Mouse (Mus musculus) neural tube, embryonic 12.5 days (tissue): ENCODE data around the gene Btbd9. TPM values are rescaled to one million over a fixed set of nuclear protein-coding genes. Genes with fewer than 3 reads are reported as not detected.

Experiments used
- ATAC-seq: fragments of 200-750 bp; cut with Nextera tagmentation; 2 replicates; pipeline ENCODE4 v1.8.0; 2017; ENCODE audit warnings: low read depth, mild to moderate bottlenecking, moderate TSS enrichment, moderate library complexity; ENCODE audit not compliant: low FRiP score
- H3K27ac ChIP-seq: fragments of 300-500 bp; sonication (generic); 2 replicates; pipeline ENCODE4 v1.5.1; 2016
- H3K27me3 ChIP-seq: fragments of 300-500 bp; sonication (generic); replicated peaks from 2 replicates; pipeline ENCODE4 v1.6.1; 2016; ENCODE audit warnings: mild to moderate bottlenecking
- H3K36me3 ChIP-seq: fragments of 300-500 bp; sonication (generic); 2 replicates; pipeline ENCODE4 v1.6.1; 2016; ENCODE audit warnings: mild to moderate bottlenecking
- H3K4me1 ChIP-seq: fragments of 300-500 bp; sonication (generic); 2 replicates; pipeline ENCODE4 v1.6.1; 2016
- H3K4me2 ChIP-seq: fragments of 300-500 bp; sonication (generic); replicated peaks from 2 replicates; pipeline ENCODE4 v1.6.1; 2016; ENCODE audit warnings: mild to moderate bottlenecking
- H3K4me3 ChIP-seq: fragments of 300-500 bp; sonication (generic); 2 replicates; pipeline ENCODE4 v1.5.1; 2016
- H3K9ac ChIP-seq: fragments of 300-500 bp; sonication (generic); 2 replicates; pipeline ENCODE4 v1.6.1; 2016; ENCODE audit warnings: mild to moderate bottlenecking
- H3K9me3 ChIP-seq: fragments of 300-500 bp; sonication (generic); 2 replicates; pipeline ENCODE4 v1.6.1; 2016; ENCODE audit warnings: mild to moderate bottlenecking
- WGBS: fragments of 180-500 bp; shearing (Covaris S2); methylation state at CpG from one replicate; pipeline ENCODE4 v1.1.7; 2016; 5-methylcytosine and 5-hydroxymethylcytosine counted together
- polyA plus RNA-seq: library from polyadenylated mRNA; unstranded; fragments of >200 nt; fragmentation: Nextera tagmentation; extraction: Ambion mirVana; gene quantifications from 2 replicates; pipeline ENCODE4 v1.2.1, GENCODE M21; 2016

Btbd9 gene
- polyA plus RNA-seq, 1 experiment from 2014 or later, result 88.6 TPM

DNA sequence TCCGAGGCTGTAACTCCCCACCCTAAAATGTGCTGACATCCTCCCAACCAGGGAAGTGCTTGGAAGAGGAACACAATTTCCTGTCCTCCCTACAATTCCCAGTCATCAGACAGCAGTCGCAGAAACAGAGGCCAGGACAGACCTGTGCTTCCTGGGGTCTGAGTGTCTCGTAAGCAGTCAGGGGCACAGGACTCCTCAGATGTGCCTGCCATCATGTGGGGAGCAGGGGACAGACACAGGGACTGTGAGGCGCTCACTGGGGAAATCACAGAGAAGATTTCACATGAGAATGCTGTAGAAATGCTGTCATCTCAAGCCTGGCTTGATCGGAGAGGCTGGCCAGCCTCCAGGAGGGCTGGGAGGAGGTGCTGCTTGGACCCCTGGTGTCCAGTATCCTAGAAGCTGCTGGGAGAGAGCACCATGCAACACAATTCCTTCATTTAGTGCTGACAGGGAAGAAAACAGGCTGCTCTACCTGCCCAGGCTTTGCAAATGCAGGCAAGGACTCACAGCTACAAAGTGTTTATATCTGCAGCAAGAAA, 308.8 kb downstream of the Btbd9 start:
- H3K36me3 ChIP-seq, result no peaks in the 10 kb centered on the region
- no peaks in the 10 kb centered on the region for H3K9me3 ChIP-seq
- 73% methylated on average over 5 of the region's 5 CpGs for WGBS
- peaks cover 9% of the 10 kb centered on the region for H3K4me1 ChIP-seq
- no peak overlapping the region for H3K27ac ChIP-seq
- H3K27me3 ChIP-seq, result no peaks in the 10 kb centered on the region
- H3K4me2 ChIP-seq, result no peak overlapping the region
- no peak overlapping the region for H3K4me3 ChIP-seq
- ATAC-seq, result no peak
- no peak overlapping the region for H3K9ac ChIP-seq

GRCm38 (mm10) chr17:30263535-30263934, 312.8 kb downstream of the Btbd9 start:
- peaks cover 40% of the 10 kb centered on the region for H3K4me1 ChIP-seq
- WGBS, result 79% methylated on average over 2 of the region's 2 CpGs
- H3K27me3 ChIP-seq, result no peaks in the 10 kb centered on the region
- H3K27ac ChIP-seq, result no peak overlapping the region
- no peaks in the 10 kb centered on the region for H3K36me3 ChIP-seq
- no peak overlapping the region for H3K4me2 ChIP-seq
- no peak overlapping the region for H3K4me3 ChIP-seq
- H3K9me3 ChIP-seq, result no peaks in the 10 kb centered on the region
- no peak for ATAC-seq
- no peak overlapping the region for H3K9ac ChIP-seq

DNA sequence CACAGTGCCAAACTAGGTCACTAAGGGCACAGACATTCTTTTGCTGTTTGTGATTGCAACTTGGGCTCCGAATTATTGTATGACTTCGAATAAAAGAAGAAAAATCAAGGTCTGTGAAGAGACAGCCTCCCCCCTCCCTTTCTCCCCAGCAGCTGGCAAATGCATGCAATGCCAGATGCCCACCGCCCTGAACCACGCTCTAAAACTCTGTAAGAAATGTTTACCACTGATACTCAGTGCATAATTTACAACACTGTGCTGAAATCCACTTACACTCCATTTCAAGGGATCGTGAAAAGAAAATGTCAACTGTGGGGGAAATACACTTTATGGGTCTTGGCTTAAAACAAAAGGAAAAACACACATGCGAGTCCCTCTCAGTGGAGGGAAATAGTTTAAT, 313.3 kb downstream of the Btbd9 start:
- no peaks in the 10 kb centered on the region for H3K36me3 ChIP-seq
- no peak overlapping the region for H3K4me3 ChIP-seq
- 66% methylated on average over 6 of the region's 6 CpGs for WGBS
- ATAC-seq, result no peak
- peaks cover 45% of the 10 kb centered on the region for H3K4me1 ChIP-seq
- no peaks in the 10 kb centered on the region for H3K9me3 ChIP-seq
- no peak overlapping the region for H3K4me2 ChIP-seq
- no peaks in the 10 kb centered on the region for H3K27me3 ChIP-seq
- no peak overlapping the region for H3K9ac ChIP-seq
- H3K27ac ChIP-seq, result no peak overlapping the region

DNA sequence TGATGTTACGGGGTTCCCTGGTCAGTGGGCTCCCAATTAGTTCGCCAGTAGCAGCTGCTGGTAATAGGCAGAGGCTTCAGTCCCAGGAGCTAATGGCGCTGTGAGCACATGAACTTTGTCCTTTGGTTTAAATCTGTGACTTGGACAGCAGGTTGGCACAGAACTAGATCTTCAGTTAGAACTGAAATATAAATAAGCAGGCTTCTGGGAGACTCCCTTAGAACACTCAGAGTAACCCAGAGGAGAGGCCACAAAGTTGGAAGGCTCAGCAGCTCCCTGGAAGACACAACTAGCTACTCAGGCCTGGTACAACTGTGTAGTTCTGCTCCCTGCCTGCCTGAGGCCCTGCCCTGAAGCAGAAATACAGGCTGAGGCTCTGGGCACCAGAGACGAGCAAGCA, 313.8 kb downstream of the Btbd9 start:
- H3K4me1 ChIP-seq, result peaks cover 50% of the 10 kb centered on the region
- WGBS, result 70% methylated on average over 4 of the region's 4 CpGs
- H3K4me2 ChIP-seq, result no peak overlapping the region
- ATAC-seq, result no peak
- no peak overlapping the region for H3K9ac ChIP-seq
- no peaks in the 10 kb centered on the region for H3K9me3 ChIP-seq
- no peaks in the 10 kb centered on the region for H3K36me3 ChIP-seq
- H3K4me3 ChIP-seq, result no peak overlapping the region
- H3K27me3 ChIP-seq, result no peaks in the 10 kb centered on the region
- no peak overlapping the region for H3K27ac ChIP-seq

- Histone ChIP-seq H3K9ac (no peak overlapping the region), H3K36me3 (no peaks in the 10 kb centered on the region), H3K4me3 (no peak overlapping the region), H3K9me3 (no peaks in the 10 kb centered on the region), H3K4me1 (peaks cover 51% of the 10 kb centered on the region), H3K4me2 (no peak overlapping the region), H3K27ac (no peak overlapping the region), H3K27me3 (no peaks in the 10 kb centered on the region)
- 65% methylated on average over 3 of the region's 3 CpGs for WGBS
- no peak for ATAC-seq
These were observed 314.3 kb downstream of the Btbd9 start for GRCm38 (mm10) chr17:30261983-30262340.

DNA sequence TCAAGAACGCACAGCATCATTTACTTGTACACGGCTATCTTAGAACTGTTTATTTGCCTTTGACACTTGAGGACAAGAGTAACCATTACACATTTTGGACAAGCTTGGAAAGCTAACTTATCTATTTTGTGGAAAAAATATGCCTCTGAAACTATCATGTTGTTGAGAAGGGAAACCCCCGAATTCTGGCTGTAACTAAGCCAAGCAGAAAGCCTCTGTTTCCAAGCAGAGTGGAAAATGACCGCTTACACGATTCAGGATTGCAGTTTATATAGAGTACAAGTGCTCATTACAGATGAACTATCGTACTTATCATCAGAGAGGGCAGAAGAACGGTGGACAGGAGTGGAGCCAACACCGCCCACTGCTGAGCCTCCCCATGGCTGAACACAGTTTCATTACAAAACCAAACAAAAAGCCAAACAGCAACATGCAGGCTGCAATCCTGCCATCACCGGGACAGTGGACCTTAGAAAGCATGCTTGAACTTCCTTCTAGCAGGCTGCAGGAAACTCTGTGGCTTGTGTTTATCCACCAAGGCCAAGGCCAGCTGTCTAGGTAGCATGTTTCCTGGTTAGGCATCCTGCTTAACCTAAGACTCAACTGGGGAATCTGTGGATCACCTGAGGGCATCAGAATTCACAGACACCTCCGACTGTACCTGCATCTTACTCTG, 314.8 kb downstream of the Btbd9 start:
- 75% methylated on average over 10 of the region's 10 CpGs for WGBS
- no peak overlapping the region for H3K27ac ChIP-seq
- no peaks in the 10 kb centered on the region for H3K27me3 ChIP-seq
- H3K9me3 ChIP-seq, result no peaks in the 10 kb centered on the region
- no peak overlapping the region for H3K4me3 ChIP-seq
- H3K4me2 ChIP-seq, result no peak overlapping the region
- peaks cover 56% of the 10 kb centered on the region for H3K4me1 ChIP-seq
- H3K9ac ChIP-seq, result no peak overlapping the region
- no peaks in the 10 kb centered on the region for H3K36me3 ChIP-seq
- ATAC-seq, result no peak

DNA sequence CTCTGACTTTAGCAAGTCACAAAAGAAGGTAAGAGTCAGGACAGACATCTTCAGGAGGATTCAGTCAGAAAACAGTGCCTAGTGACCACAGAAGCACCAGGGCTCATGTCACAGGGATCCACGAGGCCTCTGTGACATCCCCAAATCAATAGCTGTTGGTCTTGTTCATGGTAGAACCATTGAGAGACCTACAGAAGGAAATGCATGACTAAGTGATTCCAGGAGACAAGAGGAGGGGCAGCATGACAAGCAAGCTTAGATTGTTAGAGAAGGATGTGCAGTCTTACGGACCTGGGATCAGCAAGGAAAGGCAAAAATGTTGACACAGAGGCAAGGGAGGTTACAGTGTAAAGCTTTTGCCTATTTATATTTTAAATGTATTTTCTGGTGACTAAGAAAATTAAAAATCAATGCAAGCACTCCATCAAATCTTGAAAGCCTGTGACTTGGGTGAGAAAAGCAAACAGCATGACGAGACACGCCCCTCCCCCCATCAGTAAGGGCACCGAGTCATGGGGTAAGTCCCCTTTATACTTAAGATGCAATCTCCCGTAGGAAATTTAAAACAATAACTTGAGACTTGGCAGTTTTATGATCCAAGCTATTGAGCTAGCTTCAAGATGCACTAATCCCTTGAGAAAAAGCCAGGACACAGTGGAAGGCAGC, 315.5 kb downstream of the Btbd9 start:
- Histone ChIP-seq H3K27ac (no peak overlapping the region), H3K9me3 (no peaks in the 10 kb centered on the region), H3K4me1 (peaks cover 62% of the 10 kb centered on the region), H3K36me3 (no peaks in the 10 kb centered on the region), H3K4me3 (no peak overlapping the region), H3K4me2 (no peak overlapping the region), H3K9ac (no peak overlapping the region), H3K27me3 (no peaks in the 10 kb centered on the region)
- 39% methylated on average over 6 of the region's 6 CpGs for WGBS
- no peak for ATAC-seq

DNA sequence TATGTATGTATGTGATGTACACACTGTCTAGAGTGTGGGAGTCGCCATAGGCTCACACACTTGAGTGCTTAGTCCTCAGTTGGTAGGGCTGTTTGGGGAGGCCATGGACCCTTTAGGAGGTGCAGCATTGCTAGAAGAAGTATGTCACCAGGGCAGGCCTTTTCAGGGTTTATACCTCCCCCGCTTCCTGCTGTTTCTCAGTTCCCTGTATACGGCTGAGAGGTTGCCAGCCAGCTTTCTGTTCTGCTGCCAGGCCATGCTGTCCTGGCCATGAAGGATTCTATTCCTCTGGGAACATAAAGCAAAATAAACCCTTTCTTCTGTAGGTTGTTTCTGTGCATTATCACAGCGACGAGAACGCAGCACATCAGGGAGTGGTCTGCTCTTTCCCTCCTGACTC, 316.4 kb downstream of the Btbd9 start:
- H3K27ac ChIP-seq, result no peak overlapping the region
- H3K36me3 ChIP-seq, result no peaks in the 10 kb centered on the region
- H3K9ac ChIP-seq, result no peak overlapping the region
- no peaks in the 10 kb centered on the region for H3K27me3 ChIP-seq
- H3K4me1 ChIP-seq, result peaks cover 67% of the 10 kb centered on the region
- no peaks in the 10 kb centered on the region for H3K9me3 ChIP-seq
- ATAC-seq, result no peak
- 72% methylated on average over 6 of the region's 6 CpGs for WGBS
- H3K4me2 ChIP-seq, result no peak overlapping the region
- no peak overlapping the region for H3K4me3 ChIP-seq

GRCm38 (mm10) chr17:30258480-30258879, 317.8 kb downstream of the Btbd9 start:
- 75% methylated on average over 4 of the region's 4 CpGs for WGBS
- H3K27me3 ChIP-seq, result no peaks in the 10 kb centered on the region
- H3K4me2 ChIP-seq, result no peak overlapping the region
- H3K36me3 ChIP-seq, result no peaks in the 10 kb centered on the region
- ATAC-seq, result no peak
- no peaks in the 10 kb centered on the region for H3K9me3 ChIP-seq
- no peak overlapping the region for H3K4me3 ChIP-seq
- H3K4me1 ChIP-seq, result peaks cover 76% of the 10 kb centered on the region
- H3K9ac ChIP-seq, result no peak overlapping the region
- H3K27ac ChIP-seq, result no peak overlapping the region

GRCm38 (mm10) chr17:30255928-30256560, 320.2 kb downstream of the Btbd9 start:
- H3K27me3 ChIP-seq, result no peaks in the 10 kb centered on the region
- no peak overlapping the region for H3K9ac ChIP-seq
- WGBS, result 61% methylated on average over 8 of the region's 8 CpGs
- H3K9me3 ChIP-seq, result no peaks in the 10 kb centered on the region
- H3K4me1 ChIP-seq, result peaks cover 54% of the 10 kb centered on the region
- H3K36me3 ChIP-seq, result no peaks in the 10 kb centered on the region
- H3K4me2 ChIP-seq, result no peak overlapping the region
- H3K4me3 ChIP-seq, result no peak overlapping the region
- no peak overlapping the region for H3K27ac ChIP-seq
- ATAC-seq, result no peak

GRCm38 (mm10) chr17:30253924-30254323, 322.4 kb downstream of the Btbd9 start:
- no peak overlapping the region for H3K4me3 ChIP-seq
- H3K27ac ChIP-seq, result no peak overlapping the region
- H3K9ac ChIP-seq, result 0 out of 2 replicates have a peak overlapping the region, but pooled peaks have one; percentile 1
- no peaks in the 10 kb centered on the region for H3K27me3 ChIP-seq
- H3K9me3 ChIP-seq, result no peaks in the 10 kb centered on the region
- no peak overlapping the region for H3K4me2 ChIP-seq
- WGBS, result 38% methylated on average over 7 of the region's 7 CpGs
- ATAC-seq, result no peak
- no peaks in the 10 kb centered on the region for H3K36me3 ChIP-seq
- H3K4me1 ChIP-seq, result peaks cover 42% of the 10 kb centered on the region

GRCm38 (mm10) chr17:30253028-30253427, 323.3 kb downstream of the Btbd9 start:
- H3K9me3 ChIP-seq, result no peaks in the 10 kb centered on the region
- ATAC-seq, result no peak
- H3K9ac ChIP-seq, result no peak overlapping the region
- H3K4me2 ChIP-seq, result no peak overlapping the region
- H3K27ac ChIP-seq, result no peak overlapping the region
- H3K4me3 ChIP-seq, result no peak overlapping the region
- peaks cover 35% of the 10 kb centered on the region for H3K4me1 ChIP-seq
- 63% methylated on average over 5 of the region's 5 CpGs for WGBS
- H3K27me3 ChIP-seq, result no peaks in the 10 kb centered on the region
- no peaks in the 10 kb centered on the region for H3K36me3 ChIP-seq
